Mouse (Mus musculus) liver, adult (tissue): ENCODE results near the gene Pou1f1.

ENCODE experiments used
- GATA4 ChIP-seq: IDR thresholded peaks from 2 replicates; pipeline ENCODE4 v1.6.1; 2014; ENCODE audit warnings: mild to moderate bottlenecking, low read length; ENCODE audit not compliant: insufficient replicate concordance

Pou1f1 gene

DNA sequence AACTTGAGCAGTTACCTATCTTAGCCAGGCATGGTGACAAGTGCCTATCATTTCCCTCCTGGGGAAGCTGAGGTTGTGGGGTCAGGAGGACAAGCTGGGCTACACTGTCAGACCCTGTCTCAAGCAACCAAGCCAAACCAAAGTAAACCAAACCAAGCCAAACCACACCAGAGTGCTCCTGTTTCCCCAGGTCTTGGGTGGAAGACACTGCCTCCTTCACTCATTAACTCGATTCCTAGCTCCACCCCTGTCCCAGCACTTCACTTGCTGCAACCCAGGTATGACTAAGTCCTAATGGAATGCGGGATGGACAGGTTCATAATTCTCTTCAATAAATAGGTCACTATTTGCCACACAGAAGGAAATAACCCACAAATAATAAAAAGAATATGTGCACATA, 39.3 kb downstream of the Pou1f1 start:
- no peak for TF ChIP-seq GATA4

DNA sequence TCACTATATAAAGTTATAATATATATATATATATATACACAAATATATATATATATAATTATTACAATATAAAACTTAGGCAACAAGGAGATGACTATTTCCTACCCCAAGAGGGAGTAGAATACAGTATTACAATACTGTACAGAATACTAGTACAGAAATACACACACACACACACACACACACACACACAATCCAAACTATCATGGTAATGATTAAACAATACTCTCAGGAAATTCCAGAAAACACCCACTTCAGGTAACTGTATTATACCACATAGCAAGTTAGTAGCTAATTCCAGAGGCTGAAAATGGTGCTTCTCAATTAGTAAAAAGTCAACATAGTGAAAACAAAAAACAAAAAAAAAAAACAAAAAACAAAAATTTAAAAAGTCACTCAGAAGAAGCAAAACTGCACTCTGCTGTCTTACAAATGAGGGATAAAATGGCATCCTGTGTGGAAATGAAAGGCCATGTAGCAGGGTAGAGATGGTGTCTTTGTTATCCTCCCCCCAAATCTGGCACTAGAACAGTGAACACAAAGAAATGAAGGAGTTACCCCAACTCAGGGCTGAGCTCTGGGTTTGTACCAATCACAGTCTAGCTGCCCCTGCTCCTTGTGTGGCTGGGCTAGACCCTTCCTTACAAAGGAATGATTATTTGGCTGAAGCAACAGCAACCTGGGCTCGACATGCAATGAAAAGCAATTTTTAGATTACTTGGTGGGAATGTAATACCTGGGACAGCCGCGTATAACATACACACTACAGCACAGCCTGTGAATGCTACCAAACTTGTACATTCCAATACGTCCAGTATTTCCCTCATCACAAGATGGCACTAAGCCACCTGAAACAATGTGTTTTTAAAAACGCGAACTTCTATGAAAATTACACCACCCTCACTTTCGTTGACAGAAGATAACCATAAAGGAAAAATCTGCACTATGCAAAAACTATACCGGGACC, 41.0 kb downstream of the Pou1f1 start:
- no peak for TF ChIP-seq GATA4

DNA sequence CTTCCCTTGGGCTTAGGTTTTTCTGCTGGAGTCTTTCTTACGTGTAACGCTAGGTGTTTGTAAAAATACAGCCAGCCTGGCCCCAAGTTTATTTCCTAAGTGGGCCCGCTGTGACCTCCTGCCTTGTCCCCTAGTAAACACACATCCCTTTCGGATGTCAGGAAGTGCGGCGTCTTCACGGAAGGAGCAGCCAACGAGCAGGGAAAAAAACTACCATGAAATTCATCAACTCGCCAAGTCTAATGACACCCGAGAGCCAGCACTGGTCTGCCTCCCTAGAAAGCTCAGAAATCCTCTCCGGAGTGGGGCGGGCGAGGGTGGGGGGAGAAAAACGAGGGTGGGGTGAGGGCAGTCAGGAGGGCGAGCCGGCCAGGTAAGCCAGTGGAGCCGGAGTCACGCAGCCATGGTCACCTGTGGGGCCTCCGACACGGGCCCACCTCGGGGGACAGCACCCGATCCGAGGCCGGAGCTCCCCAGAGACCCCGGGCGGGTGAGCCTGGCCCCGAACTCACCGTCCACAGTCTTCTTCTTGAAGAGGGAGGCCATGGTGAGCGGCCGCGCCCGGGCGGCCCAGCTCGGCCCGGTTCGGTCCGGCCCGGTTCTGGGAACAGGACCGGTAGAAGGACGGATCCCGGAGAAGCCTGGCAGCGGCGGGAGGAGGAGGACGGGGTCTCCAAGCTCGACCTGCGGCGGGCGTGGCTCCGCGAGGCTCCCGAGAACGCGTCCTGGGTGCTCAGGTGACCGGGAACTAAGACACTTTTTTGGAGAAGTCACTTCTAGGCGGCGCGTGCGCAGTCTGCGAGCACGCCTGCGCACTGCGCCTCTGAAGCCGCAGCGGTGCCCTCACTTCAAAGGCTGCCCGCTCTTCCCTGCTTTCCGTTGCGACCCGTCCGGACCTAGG, 41.9 kb downstream of the Pou1f1 start, which contains the start of gene Chmp2b:
Gene Chmp2b, minus strand, starts transcription at position 764 of the 901 bp plus-strand sequence.
- TF ChIP-seq GATA4 = no peak

DNA sequence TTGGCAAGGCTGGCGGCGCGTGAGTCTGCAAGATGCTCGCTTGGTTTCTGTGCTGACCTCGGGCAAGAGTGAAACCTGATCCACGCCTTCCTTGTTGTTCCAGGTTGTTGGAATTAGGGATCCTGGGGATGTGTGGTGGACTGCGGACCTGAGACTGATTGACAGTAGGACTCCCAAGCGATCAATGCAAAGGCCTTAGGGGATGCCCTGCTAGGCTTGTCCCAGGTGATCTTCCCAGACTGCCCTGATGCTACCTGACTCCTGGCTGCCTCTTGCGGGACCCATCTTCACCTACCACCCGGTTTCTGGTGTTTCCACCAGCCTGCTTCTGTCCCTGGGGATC, 42.5 kb downstream of the Pou1f1 start:
- TF ChIP-seq GATA4 = no peak

DNA sequence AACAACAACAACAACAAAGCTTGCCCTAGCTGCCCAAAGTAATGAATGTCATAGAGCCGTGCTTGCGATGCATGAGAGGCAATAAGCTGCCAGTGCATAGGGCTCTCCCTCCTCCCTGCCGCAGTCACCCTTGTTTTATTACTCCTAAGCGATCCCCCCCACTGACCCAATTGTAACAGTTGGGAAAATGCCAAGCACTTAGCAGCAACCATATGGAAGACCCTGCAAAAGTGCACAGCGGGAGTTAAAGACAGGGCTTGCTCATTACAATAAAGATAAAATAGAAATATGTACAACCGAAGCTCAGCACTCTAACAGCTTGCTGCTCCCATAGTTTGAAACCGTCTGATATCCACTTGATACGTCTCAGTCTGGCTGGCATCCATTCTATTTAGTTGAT, 44.0 kb downstream of the Pou1f1 start:
- no peak for TF ChIP-seq GATA4

DNA sequence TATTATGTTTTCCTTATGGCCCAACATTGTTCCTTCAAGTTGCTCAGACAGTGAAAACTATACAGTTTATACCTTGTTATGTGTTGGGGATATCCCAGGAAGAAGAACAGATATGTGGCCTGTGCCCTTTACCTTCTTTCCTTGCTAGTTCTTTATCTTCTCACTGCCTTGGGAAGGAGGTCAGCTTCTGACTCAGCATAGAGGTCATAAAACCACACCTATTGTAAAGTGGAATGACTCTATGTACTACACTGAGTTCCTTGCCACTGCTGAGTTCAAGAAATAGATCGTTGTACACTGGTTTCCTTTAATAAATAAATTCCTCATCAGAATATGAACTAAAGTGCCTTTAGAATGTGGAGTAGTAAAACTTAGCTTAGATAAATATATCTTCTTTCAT, 44.6 kb downstream of the Pou1f1 start:
- no peak for TF ChIP-seq GATA4

DNA sequence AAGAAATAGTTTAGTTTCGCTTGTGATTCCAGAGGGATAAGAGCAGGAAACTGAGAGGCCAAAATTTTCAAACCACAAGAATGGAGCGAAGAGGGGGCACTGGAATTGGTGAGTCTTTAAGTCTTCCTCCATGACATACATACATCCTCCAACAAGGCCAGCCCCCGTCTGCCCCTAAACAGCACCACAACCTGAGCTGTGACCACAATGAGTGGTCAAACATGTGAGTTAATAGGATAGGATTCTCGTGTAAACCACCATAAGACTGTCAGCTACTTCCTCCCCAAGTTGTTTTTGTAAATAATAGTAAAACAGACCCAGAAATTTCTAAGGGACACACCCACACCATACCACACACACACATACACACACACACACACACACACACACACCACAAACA, 48.5 kb downstream of the Pou1f1 start:
- TF ChIP-seq GATA4 = no peak

DNA sequence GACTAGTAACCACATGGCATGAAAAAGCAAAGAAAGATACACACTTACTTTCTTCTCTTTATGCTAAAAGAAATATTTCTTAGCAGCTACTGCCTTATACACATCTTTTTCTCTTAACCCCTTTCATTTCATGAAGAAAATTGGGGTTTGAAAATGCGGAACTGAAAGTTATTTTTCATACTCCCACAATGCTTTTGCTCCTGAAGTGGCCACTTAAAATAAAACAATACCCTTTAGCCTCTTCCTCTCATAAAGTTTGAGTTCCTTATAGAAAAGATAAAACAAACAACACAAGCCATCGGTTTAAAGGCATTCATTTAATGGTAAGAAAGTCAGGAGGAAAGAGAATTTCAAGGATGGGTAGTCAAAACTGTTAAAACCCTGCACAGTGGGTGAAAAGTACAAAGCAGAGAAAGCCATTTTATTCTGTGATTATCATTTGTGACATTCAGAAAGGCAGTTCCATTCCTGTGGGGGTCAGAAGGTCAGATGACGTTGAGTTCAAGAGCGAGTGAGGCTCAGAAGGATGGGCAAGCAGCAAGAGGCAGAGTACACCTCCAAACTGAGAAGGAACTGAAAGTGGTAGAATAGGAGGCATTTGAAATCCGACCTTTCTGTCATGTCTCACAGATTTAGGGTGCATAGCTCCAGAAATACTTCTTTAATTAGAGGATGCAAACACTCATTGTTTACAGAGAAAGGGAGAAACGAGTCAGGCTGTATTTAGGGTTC, 57.2 kb downstream of the Pou1f1 start:
- TF ChIP-seq GATA4 = no peak
